Mouse (Mus musculus): ENCODE results near the gene Naa20.

DNA sequence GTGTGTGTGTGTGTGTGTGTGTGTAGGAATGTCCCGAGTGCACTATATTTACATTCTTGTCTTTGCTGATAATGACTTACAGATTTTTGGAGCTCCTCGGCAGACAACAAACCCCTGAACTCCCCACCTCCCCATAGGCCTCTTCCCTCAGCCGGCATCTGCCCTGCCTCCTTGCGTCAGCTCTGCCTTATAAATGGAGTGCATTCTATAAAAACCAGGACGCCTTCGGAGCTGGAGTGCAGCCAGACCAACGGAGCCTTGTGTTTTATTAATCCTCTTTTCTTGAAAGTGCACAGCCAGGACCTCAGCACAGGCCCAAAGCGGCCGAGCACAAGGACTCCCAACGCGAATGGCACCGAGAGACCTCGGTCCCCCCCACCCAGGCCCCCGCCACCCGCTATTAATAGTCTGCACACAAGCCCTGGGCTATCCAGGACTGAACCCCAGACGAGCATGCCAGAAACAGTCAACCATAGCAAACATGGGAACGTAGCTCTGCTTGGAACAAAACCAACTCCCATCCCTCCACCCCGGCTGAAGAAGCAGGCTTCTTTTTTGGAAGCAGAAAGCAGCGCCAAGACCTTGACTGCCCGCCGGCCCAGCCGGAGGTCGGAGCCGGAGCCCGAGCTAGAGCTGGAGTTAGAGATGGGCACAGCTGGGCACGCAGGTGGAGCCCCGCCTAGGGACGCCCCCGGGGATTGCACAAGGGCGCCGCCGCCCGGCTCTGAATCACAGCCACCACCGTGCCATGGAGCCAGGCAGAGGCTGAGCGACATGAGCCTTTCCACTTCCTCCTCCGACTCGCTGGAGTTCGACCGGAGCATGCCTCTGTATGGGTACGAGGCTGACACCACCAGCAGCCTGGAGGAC is 41.7 kb upstream of the Naa20 start:
- TF ChIP-seq EP300 (IDR thresholded peaks at IDR 0.05; ENCODE audit: low read depth), result no peak
- peak; percentile 29; the same call in 1 of the 2 replicates for TF ChIP-seq CTCF (IDR thresholded peaks at IDR 0.05; ENCODE audit: low read depth)
